Mouse (Mus musculus) MEL (cell line): ENCODE data around the gene Tmed1. TPM values are rescaled to one million over a fixed set of nuclear protein-coding genes. Genes with fewer than 3 reads are reported as not detected.
A peak's percentile ranks its signal among the peaks of the same experiment; 100 is the strongest.

Experiments used
- DNase-seq: peaks from one replicate; pipeline ENCODE4 v3.0.0; 2011; ENCODE audit warnings: low read depth, low spot score
- H3K27ac ChIP-seq: 2 replicates; pipeline ENCODE4 v1.5.1; 2012; ENCODE audit warnings: low read depth, mild to moderate bottlenecking, control low read depth, low read length, moderate library complexity; ENCODE audit not compliant: control insufficient read depth
- H3K27me3 ChIP-seq, 2 experiments: fragments of 150-350 bp in 1 of 2; sonication (generic) in 1 of 2; 2 replicates each; pipeline ENCODE4 v1.6.1; 2012; ENCODE audit warnings: low read length in 2 of 2, mild to moderate bottlenecking in 2 of 2, improper control_type of control experiment in 1 of 2, moderate library complexity in 1 of 2; ENCODE audit not compliant: insufficient read depth in 2 of 2, control insufficient read depth in 1 of 2
- H3K36me3 ChIP-seq, 2 experiments: 2 replicates each; pipeline ENCODE4 v1.6.1; 2012 to 2014; ENCODE audit warnings: low read length in 2 of 2, improper control_type of control experiment in 1 of 2, inconsistent platforms in 1 of 2, mild to moderate bottlenecking in 1 of 2; ENCODE audit not compliant: insufficient read depth in 2 of 2, control insufficient read depth in 1 of 2
- H3K4me1 ChIP-seq, 2 experiments: fragments of 150-350 bp in 1 of 2; sonication (generic) in 1 of 2; 2 replicates each; pipeline ENCODE4 v1.6.1; 2012; ENCODE audit warnings: low read length in 2 of 2, improper control_type of control experiment in 1 of 2, mild to moderate bottlenecking in 1 of 2; ENCODE audit not compliant: insufficient read depth in 2 of 2, control insufficient read depth in 1 of 2
- H3K4me3 ChIP-seq, 2 experiments: fragments of 150-350 bp in 1 of 2; sonication (generic) in 1 of 2; 2 replicates each; pipeline ENCODE4 v1.5.1; 2012; ENCODE audit warnings: low read depth in 2 of 2, low read length in 2 of 2, mild to moderate bottlenecking in 2 of 2, moderate library complexity in 2 of 2, control low read depth in 1 of 2, improper control_type of control experiment in 1 of 2; ENCODE audit not compliant: control insufficient read depth in 1 of 2, insufficient read depth in 1 of 2
- H3K79me2 ChIP-seq: 2 replicates; pipeline ENCODE4 v1.6.1; 2012; ENCODE audit warnings: mild to moderate bottlenecking, low read length, moderate library complexity; ENCODE audit not compliant: control insufficient read depth, poor library complexity, insufficient read depth
- H3K9ac ChIP-seq: 2 replicates; pipeline ENCODE4 v1.6.1; 2012; ENCODE audit warnings: low read depth, mild to moderate bottlenecking, control low read depth, low read length, moderate library complexity; ENCODE audit not compliant: control insufficient read depth, poor library complexity, severe bottlenecking
- H3K9me3 ChIP-seq: fragments of 150-350 bp; sonication (generic); replicated peaks from 2 replicates; pipeline ENCODE4 v1.6.1; 2012; ENCODE audit warnings: mild to moderate bottlenecking, low read length, improper control_type of control experiment, moderate library complexity; ENCODE audit not compliant: insufficient read depth
- CHD1 ChIP-seq: IDR thresholded peaks from 2 replicates; pipeline ENCODE4 v1.6.1; 2012; ENCODE audit warnings: low read depth, mild to moderate bottlenecking, inconsistent platforms, low read length, improper control_type of control experiment
- E2F4 ChIP-seq: IDR thresholded peaks from 2 replicates; pipeline ENCODE4 v1.6.1; 2011; ENCODE audit warnings: low read depth, low read length, improper control_type of control experiment, borderline replicate concordance
- GATA1 ChIP-seq: IDR thresholded peaks from 2 replicates; pipeline ENCODE4 v1.6.1; 2011; ENCODE audit warnings: low read depth, low read length, improper control_type of control experiment
- KAT2A ChIP-seq: conservative IDR thresholded peaks from 2 replicates; pipeline ENCODE4 v1.6.1; 2012; ENCODE audit warnings: low read depth, low read length, improper control_type of control experiment, inconsistent platforms
- MAZ ChIP-seq: IDR thresholded peaks from 2 replicates; pipeline ENCODE4 v1.6.1; 2012; ENCODE audit warnings: low read depth, mild to moderate bottlenecking, inconsistent platforms, low read length, improper control_type of control experiment
- MEF2A ChIP-seq: IDR thresholded peaks from 2 replicates; pipeline ENCODE4 v1.6.1; 2014; ENCODE audit warnings: low read depth, mild to moderate bottlenecking, inconsistent platforms, low read length, improper control_type of control experiment; ENCODE audit not compliant: poor library complexity, insufficient replicate concordance, severe bottlenecking; ENCODE audit errors: extremely low read depth
- MYB ChIP-seq: IDR thresholded peaks from 2 replicates; pipeline ENCODE4 v1.6.1; 2011; ENCODE audit warnings: mild to moderate bottlenecking, low read depth, low read length, improper control_type of control experiment
- MYC ChIP-seq: IDR thresholded peaks from 2 replicates; pipeline ENCODE4 v1.6.1; 2011; ENCODE audit warnings: low read depth, mild to moderate bottlenecking, low read length, improper control_type of control experiment, moderate library complexity
- NELFE ChIP-seq: IDR thresholded peaks from 2 replicates; pipeline ENCODE4 v1.6.1; 2011; ENCODE audit warnings: low read depth, low read length, improper control_type of control experiment
- POLR2AphosphoS5 ChIP-seq: IDR thresholded peaks from 2 replicates; pipeline ENCODE4 v1.6.1; 2012; ENCODE audit warnings: low read depth, borderline replicate concordance, mild to moderate bottlenecking, inconsistent platforms, low read length, moderate library complexity, mixed read lengths
- RAD21 ChIP-seq: IDR thresholded peaks from 2 replicates; pipeline ENCODE4 v1.6.1; 2011; ENCODE audit warnings: mild to moderate bottlenecking, low read depth, low read length, improper control_type of control experiment
- RCOR1 ChIP-seq: IDR thresholded peaks from 2 replicates; pipeline ENCODE4 v1.6.1; 2012; ENCODE audit warnings: low read depth, mild to moderate bottlenecking, inconsistent platforms, low read length, improper control_type of control experiment
- SIN3A ChIP-seq: IDR thresholded peaks from 2 replicates; pipeline ENCODE4 v1.6.1; 2012; ENCODE audit warnings: low read length, improper control_type of control experiment, inconsistent platforms
- SMC3 ChIP-seq: IDR thresholded peaks from 2 replicates; pipeline ENCODE4 v1.6.1; 2011; ENCODE audit warnings: low read depth, low read length, improper control_type of control experiment
- UBTF ChIP-seq: IDR thresholded peaks from 2 replicates; pipeline ENCODE4 v1.6.1; 2012; ENCODE audit warnings: low read depth, mild to moderate bottlenecking, inconsistent platforms, low read length, improper control_type of control experiment, moderate library complexity, borderline replicate concordance; ENCODE audit not compliant: insufficient read depth
- ZMIZ1 ChIP-seq: IDR thresholded peaks from 2 replicates; pipeline ENCODE4 v1.6.1; 2012; ENCODE audit warnings: low read depth, mild to moderate bottlenecking, inconsistent platforms, low read length, improper control_type of control experiment, moderate library complexity
- ZNF384 ChIP-seq: IDR thresholded peaks from 2 replicates; pipeline ENCODE4 v1.6.1; 2012; ENCODE audit warnings: low read depth, mild to moderate bottlenecking, inconsistent platforms, low read length, improper control_type of control experiment
- polyA plus RNA-seq, 2 experiments: library from polyadenylated mRNA; stranded (reverse) in 1 of 2; unstranded in 1 of 2; fragments of >175 nt in 1 of 2; fragments of >200 nt in 1 of 2; gene quantifications; 2 replicates each; pipeline versions ENCODE4 v1.2.1 to v1.2.4; 2012; ENCODE audit warnings: low replicate concordance in 2 of 2, low read depth in 1 of 2; ENCODE audit not compliant: insufficient read length in 2 of 2, insufficient read depth in 1 of 2, missing spikeins in 1 of 2
- total RNA-seq: library from RNA; depleted of rRNA; stranded (reverse); fragments of 300-350 nt; gene quantifications from 2 replicates; pipeline ENCODE4 v1.2.3, GENCODE M21; 2012

Gene Tmed1
- total and polyA plus RNA-seq, 3 experiments: 89.4 to 146 TPM; not detected in 1

DNA sequence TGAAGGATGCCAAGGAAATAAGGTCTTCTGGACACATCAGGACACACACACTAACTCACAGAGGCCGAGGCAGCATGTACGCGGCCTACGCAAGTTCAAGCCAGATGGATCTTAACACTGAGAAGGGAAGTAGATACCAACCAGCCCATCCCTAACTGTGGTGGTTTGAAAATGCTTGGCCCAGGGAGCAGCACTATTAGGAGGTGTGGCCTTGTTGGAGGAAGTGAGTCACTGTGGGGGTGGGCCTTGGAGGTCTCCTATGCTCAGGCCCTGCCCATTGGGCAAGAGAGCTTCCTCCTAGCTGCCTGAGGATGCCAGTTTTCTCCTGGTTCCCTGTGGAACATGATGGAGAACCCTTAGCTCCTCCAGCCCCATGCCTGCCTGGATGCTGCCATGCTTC lies 3.4 kb upstream of the Tmed1 start:
- Histone ChIP-seq H3K36me3 (peaks cover 0 to 16% of the 10 kb centered on the region in 2 experiments; a peak in 3 of 4 replicates), H3K9ac (no peak overlapping the region), H3K27me3 (no peaks in the 10 kb centered on the region), H3K79me2 (peaks cover 8% of the 10 kb centered on the region), H3K27ac (no peak overlapping the region), H3K9me3 (no peaks in the 10 kb centered on the region), H3K4me3 (no peak overlapping the region), H3K4me1 (peaks cover 2 to 21% of the 10 kb centered on the region in 2 experiments; a peak in 3 of 4 replicates)
- TF ChIP-seq RCOR1 (no peak), SMC3 (no peak), UBTF (no peak), MEF2A (no peak), MAZ (no peak), KAT2A (no peak), RAD21 (no peak), MYC (no peak), ZMIZ1 (no peak), NELFE (no peak), SIN3A (no peak), POLR2AphosphoS5 (no peak), MYB (no peak), E2F4 (no peak), CHD1 (no peak), ZNF384 (no peak), GATA1 (no peak)
- DNase-seq: peak; percentile 70

- DNase-seq: no peak
- Histone ChIP-seq H3K4me1 (peaks cover 2 to 22% of the 10 kb centered on the region in 2 experiments; a peak in 3 of 4 replicates), H3K36me3 (peaks cover 0 to 16% of the 10 kb centered on the region in 2 experiments; a peak in 3 of 4 replicates), H3K9me3 (no peaks in the 10 kb centered on the region), H3K9ac (peak overlapping the region; percentile 64), H3K27me3 (no peaks in the 10 kb centered on the region), H3K79me2 (peaks cover 8% of the 10 kb centered on the region), H3K27ac (peak overlapping the region; percentile 85), H3K4me3 (peak overlapping the region; percentile 54 to 67)
- TF ChIP-seq UBTF (0 out of 2 replicates have a peak, but pooled peaks have one; percentile 9), MYC (no peak)
Measured at GRCm38 (mm10) chr9:21511052-21511451, 1.0 kb upstream of the Tmed1 start.
